Mouse (Mus musculus) heart, embryonic 12.5 days (tissue): ENCODE measurements around the gene Nrf1. TPM values are rescaled to one million over a fixed set of nuclear protein-coding genes. Genes with fewer than 3 reads are reported as not detected.

ENCODE experiments used
- ATAC-seq: fragments of 200-750 bp; cut with Nextera tagmentation; 2 replicates; pipeline ENCODE4 v1.8.0; 2017; ENCODE audit warnings: moderate TSS enrichment, moderate library complexity; ENCODE audit not compliant: insufficient number of reproducible peaks, low FRiP score
- H3K27ac ChIP-seq: fragments of 300-500 bp; sonication (generic); 2 replicates; pipeline ENCODE4 v1.5.1; 2016; ENCODE audit warnings: mild to moderate bottlenecking, moderate library complexity; ENCODE audit not compliant: poor library complexity, severe bottlenecking
- H3K27me3 ChIP-seq: fragments of 300-500 bp; sonication (generic); replicated peaks from 2 replicates; pipeline ENCODE4 v1.6.1; 2016; ENCODE audit warnings: mild to moderate bottlenecking, moderate library complexity
- H3K36me3 ChIP-seq: fragments of 300-500 bp; sonication (generic); 2 replicates; pipeline ENCODE4 v1.6.1; 2016; ENCODE audit warnings: mild to moderate bottlenecking, moderate library complexity
- H3K4me1 ChIP-seq: fragments of 300-500 bp; sonication (generic); replicated peaks from 2 replicates; pipeline ENCODE4 v1.6.1; 2016; ENCODE audit warnings: mild to moderate bottlenecking
- H3K4me2 ChIP-seq: fragments of 300-500 bp; sonication (generic); 2 replicates; pipeline ENCODE4 v1.6.1; 2016; ENCODE audit warnings: mild to moderate bottlenecking, moderate library complexity
- H3K4me3 ChIP-seq: fragments of 300-500 bp; sonication (generic); 2 replicates; pipeline ENCODE4 v1.5.1; 2016; ENCODE audit warnings: mild to moderate bottlenecking
- H3K9ac ChIP-seq: fragments of 300-500 bp; sonication (generic); 2 replicates; pipeline ENCODE4 v1.6.1; 2016; ENCODE audit warnings: mild to moderate bottlenecking, moderate library complexity
- H3K9me3 ChIP-seq: fragments of 300-500 bp; sonication (generic); replicated peaks from 2 replicates; pipeline ENCODE4 v1.6.1; 2016; ENCODE audit warnings: mild to moderate bottlenecking, moderate library complexity
- WGBS: fragments of 180-500 bp; shearing (Covaris S2); methylation state at CpG from one replicate; pipeline ENCODE4 v1.1.7; 2016; 5-methylcytosine and 5-hydroxymethylcytosine counted together
- polyA plus RNA-seq: library from polyadenylated mRNA; unstranded; fragments of >200 nt; fragmentation: Nextera tagmentation; extraction: Ambion mirVana; gene quantifications from 2 replicates; pipeline ENCODE4 v1.2.1, GENCODE M21; 2016

The Nrf1 gene
- polyA plus RNA-seq: 35.0 and 38.0 TPM in 2 replicates

GRCm38 (mm10) chr6:30047271-30048162 lies at the start of gene Nrf1:
TSS of gene Nrf1 (plus strand) at chr6:30047988.
- WGBS: under 1% methylated on average over 67 of the region's 78 CpGs
- peak; percentile 95 for ATAC-seq
- no peaks in the 10 kb centered on the region for H3K9me3 ChIP-seq
- H3K4me2 ChIP-seq: peak within 1 kb of the TSS; percentile 89
- peaks cover 16% of the 10 kb centered on the region for H3K4me1 ChIP-seq
- H3K36me3 ChIP-seq: 0 out of 2 replicates have a peak, but pooled peaks cover under 1% of the 10 kb centered on the region
- peak within 1 kb of the TSS; percentile 99 for H3K27ac ChIP-seq
- H3K27me3 ChIP-seq: no peaks in the 10 kb centered on the region
- H3K9ac ChIP-seq: peak within 1 kb of the TSS; percentile 94
- peak within 1 kb of the TSS; percentile 91 for H3K4me3 ChIP-seq

GRCm38 (mm10) chr6:29998140-29998539 lies 49.6 kb upstream of the Nrf1 start:
- Histone ChIP-seq H3K4me3 (no peak overlapping the region), H3K36me3 (no peaks in the 10 kb centered on the region), H3K27me3 (no peaks in the 10 kb centered on the region), H3K9me3 (peaks cover 7% of the 10 kb centered on the region; the same call in 1 of the 2 replicates), H3K4me2 (no peak overlapping the region), H3K9ac (no peak overlapping the region), H3K27ac (no peak overlapping the region), H3K4me1 (0 out of 2 replicates have a peak, but pooled peaks cover 5% of the 10 kb centered on the region)
- 69% methylated on average over 9 of the region's 9 CpGs for whole genome bisulfite sequencing
- no peak for ATAC-seq

- ATAC-seq: no peak
- WGBS: 62% methylated on average over 4 of the region's 4 CpGs
- H3K4me1 ChIP-seq: 0 out of 2 replicates have a peak, but pooled peaks cover 5% of the 10 kb centered on the region
- peaks cover 7% of the 10 kb centered on the region; the same call in 1 of the 2 replicates for H3K9me3 ChIP-seq
- H3K27ac ChIP-seq: no peak overlapping the region
- no peak overlapping the region for H3K9ac ChIP-seq
- H3K36me3 ChIP-seq: no peaks in the 10 kb centered on the region
- no peak overlapping the region for H3K4me2 ChIP-seq
- no peak overlapping the region for H3K4me3 ChIP-seq
- H3K27me3 ChIP-seq: no peaks in the 10 kb centered on the region
Measured at GRCm38 (mm10) chr6:29998771-29999170, 49.0 kb upstream of the Nrf1 start.

GRCm38 (mm10) chr6:30002628-30003027 lies 45.2 kb upstream of the Nrf1 start:
- no peak for ATAC-seq
- Histone ChIP-seq H3K4me3 (no peak overlapping the region), H3K4me1 (no peaks in the 10 kb centered on the region), H3K9me3 (no peaks in the 10 kb centered on the region), H3K27me3 (no peaks in the 10 kb centered on the region), H3K9ac (no peak overlapping the region), H3K36me3 (no peaks in the 10 kb centered on the region), H3K4me2 (no peak overlapping the region), H3K27ac (no peak overlapping the region)
- 72% methylated on average over 9 of the region's 9 CpGs for WGBS

- Histone ChIP-seq H3K4me3 (no peak overlapping the region), H3K36me3 (no peaks in the 10 kb centered on the region), H3K27ac (no peak overlapping the region), H3K27me3 (no peaks in the 10 kb centered on the region), H3K4me2 (no peak overlapping the region), H3K9ac (no peak overlapping the region), H3K4me1 (no peaks in the 10 kb centered on the region), H3K9me3 (no peaks in the 10 kb centered on the region)
- 92% methylated on average over 1 of the region's 1 CpGs for WGBS
- no peak for ATAC-seq
Measured at GRCm38 (mm10) chr6:30005851-30006250, 41.9 kb upstream of the Nrf1 start.

GRCm38 (mm10) chr6:30009204-30009603 lies 38.6 kb upstream of the Nrf1 start:
- ATAC-seq: no peak
- Histone ChIP-seq H3K4me1 (no peaks in the 10 kb centered on the region), H3K9ac (no peak overlapping the region), H3K9me3 (no peaks in the 10 kb centered on the region), H3K4me2 (no peak overlapping the region), H3K36me3 (no peaks in the 10 kb centered on the region), H3K27ac (no peak overlapping the region), H3K4me3 (no peak overlapping the region), H3K27me3 (no peaks in the 10 kb centered on the region)
- WGBS: 77% methylated on average over 7 of the region's 7 CpGs

- H3K9me3 ChIP-seq: no peaks in the 10 kb centered on the region
Measured at GRCm38 (mm10) chr6:30013520-30013919, 34.3 kb upstream of the Nrf1 start.

GRCm38 (mm10) chr6:30014187-30014864 lies 33.5 kb upstream of the Nrf1 start:
- Histone ChIP-seq H3K4me3 (no peak overlapping the region), H3K36me3 (no peaks in the 10 kb centered on the region), H3K4me1 (no peaks in the 10 kb centered on the region), H3K27me3 (no peaks in the 10 kb centered on the region), H3K9ac (no peak overlapping the region), H3K4me2 (no peak overlapping the region), H3K27ac (no peak overlapping the region), H3K9me3 (no peaks in the 10 kb centered on the region)
- ATAC-seq: no peak
- WGBS: 76% methylated on average over 5 of the region's 5 CpGs

More at GRCm38 (mm10) chr6:30013520-30013919, 34.3 kb upstream of the Nrf1 start:
- Histone ChIP-seq H3K27me3 (no peaks in the 10 kb centered on the region), H3K4me1 (no peaks in the 10 kb centered on the region), H3K4me3 (no peak overlapping the region), H3K27ac (no peak overlapping the region), H3K9ac (no peak overlapping the region), H3K4me2 (no peak overlapping the region), H3K36me3 (no peaks in the 10 kb centered on the region)
- ATAC-seq: no peak
- WGBS: 43% methylated on average over 2 of the region's 2 CpGs

- Histone ChIP-seq H3K9ac (no peak overlapping the region), H3K27me3 (no peaks in the 10 kb centered on the region), H3K4me2 (no peak overlapping the region), H3K4me1 (peaks cover under 1% of the 10 kb centered on the region; the same call in 1 of the 2 replicates), H3K4me3 (no peak overlapping the region), H3K9me3 (no peaks in the 10 kb centered on the region), H3K27ac (no peak overlapping the region), H3K36me3 (no peaks in the 10 kb centered on the region)
- 63% methylated on average over 1 of the region's 1 CpGs for WGBS
- ATAC-seq: no peak
Measured at GRCm38 (mm10) chr6:30021241-30021640, 26.5 kb upstream of the Nrf1 start.

- no peak for ATAC-seq
- H3K9ac ChIP-seq: no peak overlapping the region
- H3K27ac ChIP-seq: no peak overlapping the region
- H3K36me3 ChIP-seq: no peaks in the 10 kb centered on the region
- no peaks in the 10 kb centered on the region for H3K27me3 ChIP-seq
- H3K4me1 ChIP-seq: peaks cover 5% of the 10 kb centered on the region; the same call in 1 of the 2 replicates
- WGBS: 73% methylated on average over 5 of the region's 5 CpGs
- no peaks in the 10 kb centered on the region for H3K9me3 ChIP-seq
- no peak overlapping the region for H3K4me3 ChIP-seq
- no peak overlapping the region for H3K4me2 ChIP-seq
Measured at GRCm38 (mm10) chr6:30021656-30022055, 26.1 kb upstream of the Nrf1 start.

- WGBS: 32% methylated on average over 10 of the region's 10 CpGs
- Histone ChIP-seq H3K9ac (no peak overlapping the region), H3K9me3 (no peaks in the 10 kb centered on the region), H3K36me3 (no peaks in the 10 kb centered on the region), H3K4me2 (peak overlapping the region; percentile 3; the same call in 1 of the 2 replicates), H3K27ac (peak overlapping the region; percentile 49; the same call in 1 of the 2 replicates), H3K4me1 (peaks cover 9% of the 10 kb centered on the region; the same call in 1 of the 2 replicates), H3K27me3 (no peaks in the 10 kb centered on the region), H3K4me3 (no peak overlapping the region)
- ATAC-seq: peak; percentile 48; the same call in 1 of the 2 replicates
Measured at GRCm38 (mm10) chr6:30026799-30027198, 21.0 kb upstream of the Nrf1 start.
